Mouse (Mus musculus) brain, embryonic 18.5 days (tissue): ENCODE measurements around the gene Zfp219.
"Not testable (repeated sequence)": the region's sequence is repeated elsewhere in the genome, so short reads cannot be mapped to it uniquely, and the experiment has no call there.

Experiments used
- DNase-seq: peaks from one replicate; pipeline ENCODE4 v3.0.0-alpha.2; 2012; ENCODE audit warnings: low read depth, low spot score

The Zfp219 gene

GRCm38 (mm10) chr14:52020486-52021137 lies at the start of gene Zfp219:
Gene Zfp219, minus strand, starts transcription at chr14:52020733.
- peak; percentile 61 for DNase-seq

GRCm38 (mm10) chr14:52066135-52066534 lies 45.6 kb upstream of the Zfp219 start:
- DNase-seq: no peak

GRCm38 (mm10) chr14:52061798-52062197 lies 41.3 kb upstream of the Zfp219 start:
- no peak for DNase-seq

- no peak for DNase-seq
These were observed 40.3 kb upstream of the Zfp219 start for GRCm38 (mm10) chr14:52060800-52061199.

- DNase-seq: no peak
These were observed 39.4 kb upstream of the Zfp219 start for GRCm38 (mm10) chr14:52059982-52060381.

DNA sequence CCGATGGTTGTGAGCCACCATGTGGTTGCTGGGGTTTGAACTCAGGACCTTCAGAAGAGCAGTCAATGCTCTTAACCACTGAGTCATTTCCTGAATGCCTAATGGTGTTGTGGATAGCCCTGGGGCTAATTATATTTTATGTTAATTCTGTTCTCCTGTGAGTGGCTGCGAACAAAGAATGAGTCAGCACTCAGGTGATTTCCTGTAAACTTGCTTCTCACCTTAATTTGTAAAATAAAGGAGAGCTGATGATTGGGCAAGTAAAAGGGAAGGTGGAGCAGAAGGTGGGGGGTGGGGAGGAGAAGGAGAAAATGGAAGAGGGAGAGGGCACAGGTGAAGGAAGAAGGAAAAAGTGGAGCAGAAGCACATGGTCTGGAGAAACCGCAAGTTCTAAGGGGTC lies 32.2 kb upstream of the Zfp219 start:
- DNase-seq: not testable (repeated sequence)

DNA sequence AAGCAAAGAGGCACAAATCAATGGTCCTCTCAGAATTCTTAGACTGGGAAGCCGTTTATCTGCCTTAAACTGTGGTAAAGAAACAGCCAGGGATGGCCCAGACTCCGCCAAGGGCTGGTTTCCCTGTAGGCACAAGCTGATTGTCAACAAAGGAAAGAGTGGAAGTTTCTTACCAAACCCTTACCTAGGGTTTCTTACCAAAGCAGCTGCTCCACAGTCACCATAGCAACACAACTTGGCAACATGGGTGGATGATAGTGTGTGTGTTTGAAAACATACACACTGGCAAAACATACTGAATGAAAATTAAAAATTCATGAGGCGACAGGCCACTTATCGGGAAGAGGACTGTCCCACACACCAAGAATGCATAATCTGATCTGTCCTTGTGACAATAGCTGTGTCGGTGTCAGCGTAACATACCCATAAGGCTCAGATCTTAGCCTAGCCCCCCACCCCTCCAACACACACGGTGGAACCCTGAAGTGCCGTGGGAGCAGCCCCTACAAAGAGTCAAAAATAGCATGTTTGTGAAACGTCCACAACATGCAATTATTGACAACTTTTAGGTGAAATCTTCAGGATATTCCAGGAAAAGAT lies 25.5 kb upstream of the Zfp219 start:
- DNase-seq: no peak

DNA sequence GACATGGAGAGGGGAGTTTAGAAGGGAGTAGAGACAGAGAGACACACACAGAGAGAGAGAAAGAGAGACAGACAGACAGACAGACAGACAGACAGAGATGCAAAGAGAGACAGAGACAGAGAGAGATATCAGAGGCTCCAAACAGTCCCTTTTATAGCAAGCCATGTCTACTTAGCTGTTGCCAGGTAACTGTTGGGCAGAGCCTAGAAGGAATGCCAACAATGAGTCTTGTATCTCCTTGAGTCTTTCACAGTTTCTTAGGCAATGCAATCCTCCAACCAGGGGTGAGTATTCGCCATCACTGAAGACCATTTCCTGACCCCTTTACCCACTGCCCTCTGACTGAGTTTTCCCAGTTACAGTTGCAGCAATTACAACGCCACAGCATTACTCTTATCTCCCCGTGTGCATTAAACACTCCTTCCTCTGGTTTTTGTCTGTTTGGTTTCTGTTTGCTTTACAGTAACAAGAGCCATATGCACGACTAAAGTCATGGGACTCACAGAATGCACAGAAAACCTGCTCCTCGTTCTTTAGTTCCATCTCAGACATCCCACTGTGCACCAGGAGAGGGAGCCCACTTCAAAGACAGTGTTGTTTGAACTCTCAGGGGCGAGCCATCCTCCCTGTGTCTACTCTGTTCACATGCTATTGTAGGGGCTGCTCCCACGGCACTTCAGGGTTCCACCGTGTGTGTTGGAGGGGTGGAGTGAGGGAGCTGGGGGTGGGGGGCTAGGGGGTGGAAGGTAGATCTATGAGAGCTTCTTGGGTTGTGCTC lies 24.6 kb upstream of the Zfp219 start:
- no peak for DNase-seq

DNA sequence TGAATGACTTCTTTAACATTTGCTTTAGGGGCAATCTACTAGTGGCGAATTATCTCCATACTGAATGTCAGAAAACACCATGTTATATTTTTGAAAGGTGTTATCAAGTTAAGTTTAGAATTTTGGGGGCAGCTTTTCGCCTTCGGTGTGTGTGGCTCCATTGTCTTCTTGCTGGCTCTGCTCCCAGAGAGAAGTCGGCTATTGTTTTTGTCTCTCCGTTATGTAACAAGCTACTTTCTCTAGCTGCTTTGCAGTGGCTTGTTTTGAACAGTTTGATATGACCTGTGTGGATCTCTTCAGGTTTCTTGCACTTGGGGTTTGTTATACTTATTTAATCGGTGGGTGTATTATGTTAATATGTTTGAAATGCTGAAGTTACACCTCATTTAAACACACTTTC lies 22.9 kb upstream of the Zfp219 start:
- no peak for DNase-seq

DNA sequence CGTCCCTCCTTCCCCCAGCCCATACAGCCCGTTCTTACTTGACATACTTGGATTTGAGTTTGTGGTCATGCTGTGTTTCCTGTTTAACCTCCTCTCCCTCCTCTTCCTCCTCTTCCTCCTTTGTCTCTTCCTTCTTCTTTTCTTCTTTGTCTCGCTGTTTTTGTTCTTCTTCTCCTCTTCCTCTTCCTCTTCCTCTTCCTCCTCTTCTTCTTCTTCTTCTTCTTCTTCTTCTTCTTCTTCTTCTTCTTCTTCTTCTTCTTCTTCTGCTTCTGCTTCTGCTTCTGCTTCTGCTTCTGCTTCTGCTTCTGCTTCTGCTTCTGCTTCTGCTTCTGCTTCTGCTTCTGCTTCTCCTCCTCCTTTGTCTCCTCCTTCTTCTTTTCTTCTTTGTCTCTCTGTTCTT lies 21.8 kb upstream of the Zfp219 start, which contains the start of gene Olfr221:
Olfr221 (minus strand) TSS at position 101 of the 400 bp plus-strand sequence.
- not testable (repeated sequence) for DNase-seq

DNA sequence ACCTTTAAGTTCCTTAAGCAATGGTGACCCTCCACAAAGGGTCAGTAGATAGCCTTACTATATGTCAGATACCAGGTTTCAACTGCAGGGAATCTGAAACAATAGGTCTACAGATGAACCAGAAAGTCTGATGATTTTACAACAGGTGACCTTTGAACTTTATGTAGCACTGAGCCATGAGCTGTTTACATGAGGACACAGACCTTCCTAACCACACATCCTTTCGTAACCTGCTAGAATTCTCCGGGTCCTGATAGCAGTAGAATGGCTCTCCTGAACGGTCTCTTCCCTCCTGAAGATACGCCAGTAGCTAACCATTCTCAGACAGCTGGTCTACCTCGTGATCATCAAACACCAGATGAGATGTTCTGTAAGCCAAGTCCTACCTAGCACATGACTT lies 18.8 kb upstream of the Zfp219 start:
- DNase-seq: no peak

GRCm38 (mm10) chr14:52035926-52036325 lies 15.4 kb upstream of the Zfp219 start:
- DNase-seq: no peak

- no peak for DNase-seq
These were observed 5.8 kb upstream of the Zfp219 start for GRCm38 (mm10) chr14:52026342-52026741.

DNA sequence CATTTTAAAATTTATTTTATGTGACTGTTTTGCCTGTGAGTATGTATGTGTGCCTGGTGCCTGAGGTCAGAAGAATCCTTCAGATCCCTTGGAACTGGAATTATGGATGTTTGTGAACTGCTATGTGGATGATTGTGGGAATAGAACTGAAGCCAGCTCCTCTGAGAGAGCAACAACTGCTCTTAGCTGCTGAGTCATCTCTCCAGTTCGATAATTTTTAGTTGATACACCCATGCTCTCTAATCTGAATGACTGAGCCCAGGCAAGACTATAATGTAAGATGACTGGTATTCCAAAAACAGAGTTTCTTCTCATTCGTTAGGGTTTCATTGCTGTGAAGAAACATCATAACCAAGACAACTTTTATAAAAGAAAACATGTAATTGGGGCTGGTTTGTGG lies 3.6 kb upstream of the Zfp219 start:
- DNase-seq: no peak

GRCm38 (mm10) chr14:52022709-52023459 lies 2.4 kb upstream of the Zfp219 start:
- DNase-seq: no peak

DNA sequence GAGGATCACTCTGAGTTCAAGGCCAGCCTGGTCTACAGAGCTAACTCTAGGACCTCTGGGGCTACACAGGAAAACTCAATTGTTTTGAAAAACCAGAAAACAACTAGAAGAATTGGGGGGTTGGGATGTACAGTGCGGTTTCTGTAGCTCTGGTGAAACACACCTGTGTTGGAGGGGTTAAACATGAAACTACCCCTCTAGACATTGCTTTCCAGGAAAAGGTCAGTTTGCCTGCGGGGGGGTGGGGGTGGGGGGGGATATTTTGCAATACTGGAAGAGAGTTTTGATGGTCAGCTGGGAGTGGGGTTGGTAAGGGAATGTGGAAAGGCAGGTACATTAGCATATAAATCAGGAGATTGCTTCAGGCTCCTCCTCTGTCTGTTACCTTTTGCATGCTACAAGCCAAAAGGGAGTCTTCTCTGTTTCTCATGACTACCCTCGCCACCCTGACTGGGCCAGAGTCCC lies 1.7 kb upstream of the Zfp219 start:
- no peak for DNase-seq

DNA sequence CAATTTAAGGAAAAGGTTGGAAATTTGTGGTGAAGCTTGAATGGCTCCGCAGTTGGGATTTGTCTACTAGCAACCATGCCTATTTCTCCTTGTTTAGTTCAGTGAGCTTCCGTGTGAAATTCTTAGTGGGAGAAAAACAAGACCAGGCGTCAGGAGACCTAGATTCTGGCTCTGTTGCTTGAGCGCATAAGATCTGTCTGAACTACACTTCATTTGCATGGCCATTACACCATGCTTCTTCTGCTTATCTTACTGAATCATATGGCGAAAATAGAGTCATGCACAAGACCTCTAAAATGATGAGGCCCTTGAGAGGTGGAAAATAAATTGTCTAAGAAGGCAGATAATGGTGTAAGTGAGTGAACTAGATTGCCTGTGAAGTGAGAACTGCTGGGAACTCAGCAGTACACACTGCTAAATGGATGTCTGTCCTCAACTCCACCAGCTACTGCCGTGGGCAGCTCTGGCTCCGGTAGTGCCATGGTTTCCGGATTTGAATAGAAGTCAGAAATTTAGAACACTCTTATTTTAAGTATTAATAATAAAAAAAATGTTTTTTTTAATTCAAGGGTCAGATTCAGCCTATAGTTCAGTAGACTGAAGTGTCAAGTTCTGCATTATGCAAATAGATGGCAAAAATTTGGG lies 1.2 kb upstream of the Zfp219 start:
- no peak for DNase-seq

DNA sequence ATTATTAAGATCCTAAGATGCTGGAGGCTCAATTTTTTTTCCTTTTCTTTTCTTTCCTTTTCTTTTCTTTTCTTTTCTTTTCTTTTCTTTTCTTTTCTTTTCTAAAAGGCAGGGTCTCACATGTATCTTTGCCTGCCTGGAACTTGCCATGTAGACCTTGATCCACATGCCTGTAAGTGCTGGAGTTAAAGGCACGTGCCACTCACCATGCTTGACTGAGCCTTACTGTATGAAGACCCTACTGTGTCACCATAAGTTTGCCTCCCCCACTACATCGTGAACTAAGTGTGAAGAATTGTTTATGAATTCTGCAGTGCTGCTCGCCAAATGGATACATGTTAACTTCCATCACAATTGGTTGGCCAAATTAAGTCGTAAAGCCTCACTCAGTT lies 601 bp upstream of the Zfp219 start:
- DNase-seq: no peak

DNA sequence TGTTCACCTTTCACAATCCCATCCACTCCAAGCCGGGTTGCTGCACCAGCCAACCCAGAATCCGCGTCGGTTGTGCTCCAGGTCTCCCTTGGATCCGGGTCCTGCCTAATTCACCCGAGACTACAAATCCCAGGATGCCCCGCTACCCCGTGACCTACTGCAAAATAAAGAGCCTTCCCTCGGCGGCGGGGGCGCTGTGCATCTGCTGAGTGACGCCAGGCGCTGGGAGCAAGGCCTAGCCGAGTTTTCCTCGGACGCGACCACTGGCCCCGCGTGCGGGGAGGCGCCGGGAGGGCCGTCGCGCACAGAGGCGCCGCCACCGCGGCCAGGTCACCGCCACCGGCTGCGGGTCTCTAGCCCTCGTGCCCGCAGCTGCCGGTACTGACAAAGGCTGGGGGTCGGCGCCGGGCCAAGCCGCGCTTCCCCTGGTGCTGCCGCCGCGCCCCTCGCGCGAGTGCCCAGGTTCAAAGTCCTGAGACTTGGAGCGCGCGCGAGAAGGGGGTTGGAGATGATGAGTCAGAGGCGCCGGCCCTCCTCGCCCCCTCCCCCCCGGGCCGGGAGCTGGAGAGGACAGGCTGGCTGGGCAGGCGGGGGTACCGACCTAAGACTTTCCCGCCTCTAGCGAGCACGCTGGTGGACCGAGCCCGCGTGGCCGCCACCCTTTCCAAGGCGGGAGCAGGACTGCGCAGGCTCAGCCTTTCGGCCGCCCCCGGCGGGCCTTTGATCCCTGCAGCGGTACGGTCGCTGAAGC lies 768 bp downstream of the Zfp219 start:
- peak; percentile 95 for DNase-seq

DNA sequence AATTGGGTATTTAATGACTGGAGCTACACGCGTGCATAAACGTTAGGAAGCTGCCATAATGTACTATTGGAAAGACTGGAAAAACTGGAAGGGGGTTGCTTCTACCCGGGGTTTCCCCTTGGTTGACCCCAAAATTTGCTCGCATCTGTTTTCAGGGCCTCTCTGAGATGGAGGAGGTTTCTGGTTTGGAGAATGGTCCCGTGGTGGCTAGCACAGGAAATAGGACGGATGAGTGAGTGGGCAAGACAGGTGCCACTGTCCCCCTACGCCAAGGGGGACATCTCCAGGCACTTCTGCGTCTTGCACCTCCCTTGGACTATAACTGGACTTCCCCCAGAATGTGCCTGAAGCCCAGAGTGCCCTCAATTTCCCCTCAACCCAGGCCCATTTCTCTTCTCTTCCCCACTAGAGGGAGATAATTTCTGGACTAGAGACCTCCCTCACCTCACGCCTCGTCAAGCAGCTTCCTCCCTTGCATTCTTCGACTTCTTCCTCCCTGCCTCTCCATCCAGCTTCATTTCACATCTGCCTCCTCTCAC lies 1.4 kb downstream of the Zfp219 start:
- DNase-seq: no peak
